Mouse (Mus musculus) cerebellum, adult 2 months (tissue): Measurements from ENCODE around the gene Sec31b.

Experiments used
- CTCF ChIP-seq: fragments of 200-500 bp; IDR thresholded peaks from 2 replicates; pipeline ENCODE4 v1.5.1; 2011; ENCODE audit warnings: low read depth, mild to moderate bottlenecking, control low read depth, low read length, moderate library complexity, borderline replicate concordance; ENCODE audit not compliant: insufficient read depth
- POLR2A ChIP-seq: fragments of 200-500 bp; IDR thresholded peaks from 2 replicates; pipeline ENCODE4 v1.6.1; 2011; ENCODE audit warnings: low read length, control low read depth, borderline replicate concordance; ENCODE audit not compliant: insufficient read depth

- TF ChIP-seq CTCF (no peak), POLR2A (no peak)
Measured at GRCm38 (mm10) chr19:44519152-44519551, 26.5 kb downstream of the Sec31b start.
